Mouse (Mus musculus): ENCODE data around the gene Tmem217.

- TF ChIP-seq CTCF (IDR thresholded peaks at IDR 0.05; ENCODE audit: borderline replicate concordance, insufficient read depth, low read length) (no peak), POLR2A (IDR thresholded peaks at IDR 0.05; ENCODE audit: low read depth, low read length) (no peak)
Observed at GRCm38 (mm10) chr17:29569831-29570230, 17.6 kb upstream of the Tmem217 start.
